Mouse (Mus musculus): Measurements from ENCODE around the gene Thbs3. TPM values are rescaled to one million over a fixed set of nuclear protein-coding genes. Genes with fewer than 3 reads are reported as not detected.

Thbs3 gene
- total RNA-seq, 1 experiment: 36.9 TPM

GRCm38 (mm10) chr3:89175544-89175943 lies 39.4 kb upstream of the Thbs3 start:
- in situ Hi-C loops (cut with MboI; ENCODE audit: low sequenced_read_pairs in 2 of 2, unreplicated experiment in 2 of 2): no loop called here
- Histone ChIP-seq H3K9ac (ENCODE audit: insufficient read depth, low read depth, low read length, poor library complexity, severe bottlenecking) (no peak overlapping the region), H3K27ac (ENCODE audit: insufficient read depth, low read depth, low read length, poor library complexity, severe bottlenecking) (no peak overlapping the region), H3K9me3 (ENCODE audit: control insufficient read depth, insufficient read depth, low read depth, low read length) (no peaks in the 10 kb centered on the region), H3K4me3 (ENCODE audit: insufficient read depth in 1 of 2, low read depth in 1 of 2, low read length in 2 of 2, poor library complexity in 1 of 2, severe bottlenecking in 1 of 2) (no peak overlapping the region), H3K36me3 (ENCODE audit: control insufficient read depth, insufficient read depth, low read length, poor library complexity, severe bottlenecking) (peaks cover 56% of the 10 kb centered on the region), H3K4me1 (ENCODE audit: control insufficient read depth in 2 of 2, insufficient read depth in 2 of 2, low read length in 2 of 2, poor library complexity in 1 of 2) (peaks cover 4% of the 10 kb centered on the region in 2 experiments; a peak in 2 of 4 replicates)
- TF ChIP-seq ZC3H11A (IDR thresholded peaks at IDR 0.05; ENCODE audit: borderline replicate concordance, low read depth, low read length) (no peak), MAFK (IDR thresholded peaks at IDR 0.05; ENCODE audit: insufficient read depth, low read depth, low read length) (no peak), HCFC1 (IDR thresholded peaks at IDR 0.05; ENCODE audit: borderline replicate concordance, insufficient read depth, low read length) (no peak), CHD2 (IDR thresholded peaks at IDR 0.05; ENCODE audit: low read depth, low read length) (no peak), ZNF384 (IDR thresholded peaks at IDR 0.05; ENCODE audit: low read depth, low read length) (no peak)
- DNase-seq (ENCODE audit: low read depth, low spot score): no peak

GRCm38 (mm10) chr3:89176421-89176820 lies 38.6 kb upstream of the Thbs3 start:
- in situ Hi-C loops (cut with MboI; ENCODE audit: low sequenced_read_pairs in 2 of 2, unreplicated experiment in 2 of 2): no loop called here
- no peak for TF ChIP-seq ZNF384 (IDR thresholded peaks at IDR 0.05; ENCODE audit: low read depth, low read length)
- TF ChIP-seq CHD2 (IDR thresholded peaks at IDR 0.05; ENCODE audit: low read depth, low read length): no peak
- TF ChIP-seq ZC3H11A (IDR thresholded peaks at IDR 0.05; ENCODE audit: borderline replicate concordance, low read depth, low read length): no peak
- no peak for TF ChIP-seq MAFK (IDR thresholded peaks at IDR 0.05; ENCODE audit: insufficient read depth, low read depth, low read length)
- TF ChIP-seq HCFC1 (IDR thresholded peaks at IDR 0.05; ENCODE audit: borderline replicate concordance, insufficient read depth, low read length): no peak
- no peak for DNase-seq (ENCODE audit: low read depth, low spot score)
- Histone ChIP-seq H3K4me3 (ENCODE audit: insufficient read depth in 1 of 2, low read depth in 1 of 2, low read length in 2 of 2, poor library complexity in 1 of 2, severe bottlenecking in 1 of 2) (no peak overlapping the region), H3K9ac (ENCODE audit: insufficient read depth, low read depth, low read length, poor library complexity, severe bottlenecking) (no peak overlapping the region), H3K4me1 (ENCODE audit: control insufficient read depth in 2 of 2, insufficient read depth in 2 of 2, low read length in 2 of 2, poor library complexity in 1 of 2) (peaks cover 4% of the 10 kb centered on the region in 2 experiments; a peak in 2 of 4 replicates), H3K9me3 (ENCODE audit: control insufficient read depth, insufficient read depth, low read depth, low read length) (no peaks in the 10 kb centered on the region), H3K27ac (ENCODE audit: insufficient read depth, low read depth, low read length, poor library complexity, severe bottlenecking) (no peak overlapping the region), H3K36me3 (ENCODE audit: control insufficient read depth, insufficient read depth, low read length, poor library complexity, severe bottlenecking) (peaks cover 55% of the 10 kb centered on the region)

- TF ChIP-seq CHD2 (IDR thresholded peaks at IDR 0.05; ENCODE audit: low read depth, low read length) (peak; percentile 40), ZC3H11A (IDR thresholded peaks at IDR 0.05; ENCODE audit: borderline replicate concordance, low read depth, low read length) (no peak), HCFC1 (IDR thresholded peaks at IDR 0.05; ENCODE audit: borderline replicate concordance, insufficient read depth, low read length) (peak; percentile 97), ZNF384 (IDR thresholded peaks at IDR 0.05; ENCODE audit: low read depth, low read length) (peak; percentile 98), MAFK (IDR thresholded peaks at IDR 0.05; ENCODE audit: insufficient read depth, low read depth, low read length) (no peak)
- H3K27ac ChIP-seq (ENCODE audit: insufficient read depth, low read depth, low read length, poor library complexity, severe bottlenecking): peak within 1 kb of the TSS; percentile 4
- H3K4me3 ChIP-seq (ENCODE audit: insufficient read depth in 1 of 2, low read depth in 1 of 2, low read length in 2 of 2, poor library complexity in 1 of 2, severe bottlenecking in 1 of 2): peak within 1 kb of the TSS; percentile 77 to 95
- H3K9me3 ChIP-seq (ENCODE audit: control insufficient read depth, insufficient read depth, low read depth, low read length): no peaks in the 10 kb centered on the region
- in situ Hi-C loops (cut with MboI; ENCODE audit: low sequenced_read_pairs in 2 of 2, unreplicated experiment in 2 of 2): no loop called here
- H3K36me3 ChIP-seq (ENCODE audit: control insufficient read depth, insufficient read depth, low read length, poor library complexity, severe bottlenecking): peaks cover 52% of the 10 kb centered on the region
- H3K4me1 ChIP-seq (ENCODE audit: control insufficient read depth in 2 of 2, insufficient read depth in 2 of 2, low read length in 2 of 2, poor library complexity in 1 of 2): peaks cover 4% of the 10 kb centered on the region in 2 experiments; a peak in 3 of 4 replicates
- peak within 1 kb of the TSS; percentile 87 for H3K9ac ChIP-seq (ENCODE audit: insufficient read depth, low read depth, low read length, poor library complexity, severe bottlenecking)
- DNase-seq (ENCODE audit: low read depth, low spot score): peak; percentile 98
These were observed 37.5 kb upstream of the Thbs3 start, which contains the start of gene Scamp3 for GRCm38 (mm10) chr3:89177242-89178106. Scamp3 (plus strand) TSS chr3:89177473.

GRCm38 (mm10) chr3:89178107-89178385 lies 36.9 kb upstream of the Thbs3 start:
- Histone ChIP-seq H3K9ac (ENCODE audit: insufficient read depth, low read depth, low read length, poor library complexity, severe bottlenecking) (peak overlapping the region; percentile 87), H3K27ac (ENCODE audit: insufficient read depth, low read depth, low read length, poor library complexity, severe bottlenecking) (no peak overlapping the region; the same call in 1 of the 2 replicates), H3K4me3 (ENCODE audit: insufficient read depth in 1 of 2, low read depth in 1 of 2, low read length in 2 of 2, poor library complexity in 1 of 2, severe bottlenecking in 1 of 2) (peak overlapping the region; percentile 77 to 95), H3K9me3 (ENCODE audit: control insufficient read depth, insufficient read depth, low read depth, low read length) (no peaks in the 10 kb centered on the region), H3K4me1 (ENCODE audit: control insufficient read depth in 2 of 2, insufficient read depth in 2 of 2, low read length in 2 of 2, poor library complexity in 1 of 2) (peaks cover 4% of the 10 kb centered on the region in 2 experiments; a peak in 3 of 4 replicates), H3K36me3 (ENCODE audit: control insufficient read depth, insufficient read depth, low read length, poor library complexity, severe bottlenecking) (peaks cover 51% of the 10 kb centered on the region)
- in situ Hi-C loops (cut with MboI; ENCODE audit: low sequenced_read_pairs in 2 of 2, unreplicated experiment in 2 of 2): no loop called here
- no peak for DNase-seq (ENCODE audit: low read depth, low spot score)
- TF ChIP-seq MAFK (IDR thresholded peaks at IDR 0.05; ENCODE audit: insufficient read depth, low read depth, low read length) (no peak), CHD2 (IDR thresholded peaks at IDR 0.05; ENCODE audit: low read depth, low read length) (no peak), ZC3H11A (IDR thresholded peaks at IDR 0.05; ENCODE audit: borderline replicate concordance, low read depth, low read length) (no peak), HCFC1 (IDR thresholded peaks at IDR 0.05; ENCODE audit: borderline replicate concordance, insufficient read depth, low read length) (no peak), ZNF384 (IDR thresholded peaks at IDR 0.05; ENCODE audit: low read depth, low read length) (no peak)
